Mouse (Mus musculus): ENCODE measurements around the gene Dop1b.
A peak's percentile ranks its signal among the peaks of the same experiment; 100 is the strongest.
"Not testable (repeated sequence)": the region's sequence is repeated elsewhere in the genome, so short reads cannot be mapped to it uniquely, and the experiment has no call there.

Dop1b gene

GRCm38 (mm10) chr16:93711411-93712188, at the start of gene Dop1b:
TSS of gene Dop1b (plus strand) at chr16:93711904.
- peak; percentile 96 to 99 for DNase-seq (ENCODE audit: low spot score in 2 of 2)

- no peak for DNase-seq (ENCODE audit: low spot score in 2 of 2)
Measured at GRCm38 (mm10) chr16:93667976-93668375, 43.7 kb upstream of the Dop1b start.

GRCm38 (mm10) chr16:93669521-93669920, 42.2 kb upstream of the Dop1b start:
- DNase-seq (ENCODE audit: low spot score in 2 of 2): no peak

- DNase-seq (ENCODE audit: low spot score in 2 of 2): not testable (repeated sequence)
Measured at GRCm38 (mm10) chr16:93670466-93670865, 41.2 kb upstream of the Dop1b start.

GRCm38 (mm10) chr16:93671064-93671463, 40.6 kb upstream of the Dop1b start:
- DNase-seq (ENCODE audit: low spot score in 2 of 2): no peak

GRCm38 (mm10) chr16:93676376-93676775, 35.3 kb upstream of the Dop1b start:
- DNase-seq (ENCODE audit: low spot score in 2 of 2): no peak

GRCm38 (mm10) chr16:93678206-93678605, 33.5 kb upstream of the Dop1b start:
- DNase-seq (ENCODE audit: low spot score in 2 of 2): no peak

- no peak for DNase-seq (ENCODE audit: low spot score in 2 of 2)
Measured at GRCm38 (mm10) chr16:93679165-93679564, 32.5 kb upstream of the Dop1b start.

- DNase-seq (ENCODE audit: low spot score in 2 of 2): no peak
Measured at GRCm38 (mm10) chr16:93682156-93682688, 29.5 kb upstream of the Dop1b start.

GRCm38 (mm10) chr16:93682689-93683507, 28.8 kb upstream of the Dop1b start, which contains the start of gene Cbr3:
TSS of gene Cbr3 (plus strand) at chr16:93683215.
- DNase-seq (ENCODE audit: low spot score in 2 of 2): peak; percentile 70 to 72

- peak; percentile 28 to 33 for DNase-seq (ENCODE audit: low spot score in 2 of 2)
Measured at GRCm38 (mm10) chr16:93683508-93684236, 28.0 kb upstream of the Dop1b start.

- DNase-seq (ENCODE audit: low spot score in 2 of 2): no peak
Measured at GRCm38 (mm10) chr16:93684441-93684840, 27.3 kb upstream of the Dop1b start.

GRCm38 (mm10) chr16:93685783-93686182, 25.9 kb upstream of the Dop1b start:
- not testable (repeated sequence) for DNase-seq (ENCODE audit: low spot score in 2 of 2)

- DNase-seq (ENCODE audit: low spot score in 2 of 2): no peak
Measured at GRCm38 (mm10) chr16:93686421-93686820, 25.3 kb upstream of the Dop1b start.

GRCm38 (mm10) chr16:93686945-93687344, 24.8 kb upstream of the Dop1b start:
- DNase-seq (ENCODE audit: low spot score in 2 of 2): no peak

GRCm38 (mm10) chr16:93691206-93691841, 20.4 kb upstream of the Dop1b start:
- no peak for DNase-seq (ENCODE audit: low spot score in 2 of 2)

- no peak for DNase-seq (ENCODE audit: low spot score in 2 of 2)
Measured at GRCm38 (mm10) chr16:93692744-93693143, 19.0 kb upstream of the Dop1b start.

GRCm38 (mm10) chr16:93707116-93707515, 4.6 kb upstream of the Dop1b start:
- DNase-seq (ENCODE audit: low spot score in 2 of 2): no peak

- DNase-seq (ENCODE audit: low spot score in 2 of 2): no peak
Measured at GRCm38 (mm10) chr16:93709217-93709616, 2.5 kb upstream of the Dop1b start.

- peak; percentile 76 to 84 for DNase-seq (ENCODE audit: low spot score in 2 of 2)
Measured at GRCm38 (mm10) chr16:93710924-93711323, 780 bp upstream of the Dop1b start.

GRCm38 (mm10) chr16:93712189-93712885, 633 bp downstream of the Dop1b start:
- no peak for DNase-seq (ENCODE audit: low spot score in 2 of 2)

Data from heart, adult 9 months (tissue).